In the genomic region with DNA sequence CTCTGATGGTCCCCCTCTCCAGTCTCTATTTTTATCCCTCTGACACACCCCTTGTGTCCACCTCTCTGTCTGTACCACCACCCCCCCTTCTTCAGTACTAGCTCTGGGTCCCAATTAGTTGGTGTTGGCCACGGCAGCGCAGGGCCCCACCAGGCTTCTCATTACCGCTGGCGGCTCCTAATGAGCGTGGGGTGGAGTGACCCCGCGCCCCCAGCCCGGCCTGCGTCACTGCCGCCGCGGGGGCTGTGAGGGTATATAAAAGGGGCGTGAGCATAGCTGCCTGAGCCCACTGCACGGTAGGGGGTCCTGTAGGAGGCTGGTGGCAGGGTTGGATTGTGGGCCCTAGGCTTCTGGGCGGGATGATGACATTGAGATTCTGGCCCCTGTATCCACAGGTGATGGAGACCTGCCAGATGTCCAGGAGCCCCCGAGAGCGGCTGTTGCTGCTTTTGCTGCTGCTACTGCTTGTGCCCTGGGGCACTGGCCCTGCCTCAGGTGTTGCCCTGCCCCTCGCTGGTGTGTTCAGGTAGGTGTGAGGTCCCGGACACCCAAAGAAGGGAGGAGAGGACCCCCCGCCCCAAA, we compare ENCODE assay signal across 11 mouse cellular contexts. TPM values are rescaled to one million over a fixed set of nuclear protein-coding genes. Genes with fewer than 3 reads are reported as not detected.
A peak's percentile ranks its signal among the peaks of the same experiment; 100 is the strongest.
DNase-seq lines count a peak whose midpoint lies in the region; ATAC-seq and TF ChIP-seq lines count a peak whose summit lies in the region.
"Had no signal": no experiment of that assay in that cellular context is flagged by ENCODE, and none has a peak within 500 bp of the region (broad histone marks: within the 10 kb centered on the region; RNA-seq: fewer than 3 reads in every experiment).

Gene Pth2, plus strand, starts transcription at position 100 of the 582 bp plus-strand sequence.

- peaks cover 96% of the 10 kb centered on the region for H3K27me3 ChIP-seq in E14TG2a.4 (ENCODE audit: insufficient read depth, low read length)
- peaks cover 99% of the 10 kb centered on the region for H3K27me3 ChIP-seq in hindbrain, embryonic 12.5 days
- peaks cover 100% of the 10 kb centered on the region for H3K27me3 ChIP-seq in midbrain, embryonic 10.5 days (ENCODE audit: low read depth, poor library complexity, severe bottlenecking)

- WGBS in hindbrain, embryonic 12.5 days: 22% methylated on average over 20 of the region's 20 CpGs
- WGBS in midbrain, embryonic 10.5 days: 25% methylated on average over 20 of the region's 20 CpGs

- no peaks in the 10 kb centered on the region for H3K9me3 ChIP-seq in E14TG2a.4 (ENCODE audit: low read length)
- no peaks in the 10 kb centered on the region for H3K9me3 ChIP-seq in hindbrain, embryonic 12.5 days (replicated peaks)
- H3K9me3 ChIP-seq in midbrain, embryonic 10.5 days (replicated peaks): no peaks in the 10 kb centered on the region

- peak within 1 kb of the TSS; percentile 51 for H3K4me2 ChIP-seq in hindbrain, embryonic 12.5 days (replicated peaks)

- peak within 1 kb of the TSS; percentile 69 for H3K4me3 ChIP-seq in gastrocnemius, adult 2 months
- peak within 1 kb of the TSS; percentile 77 for H3K4me3 ChIP-seq in E14TG2a.4 (replicated peaks; ENCODE audit: low read length)
- H3K4me3 ChIP-seq in hindbrain, embryonic 12.5 days: peak within 1 kb of the TSS; percentile 24
- H3K4me3 ChIP-seq in midbrain, embryonic 10.5 days: peak within 1 kb of the TSS; percentile 45
- H3K4me3 ChIP-seq: myocyte had no signal

- no peaks in the 10 kb centered on the region for H3K36me3 ChIP-seq in E14TG2a.4 (ENCODE audit: insufficient read depth, low read length)
- no peaks in the 10 kb centered on the region for H3K36me3 ChIP-seq in hindbrain, embryonic 12.5 days
- H3K36me3 ChIP-seq in midbrain, embryonic 10.5 days: no peaks in the 10 kb centered on the region

- peak within 1 kb of the TSS; percentile 35; the same call in 1 of the 2 replicates for H3K9ac ChIP-seq in hindbrain, embryonic 12.5 days

- TF ChIP-seq CTCF in gastrocnemius, adult 2 months (IDR thresholded peaks at IDR 0.05): no peak
- TF ChIP-seq CTCF in E14TG2a.4 (conservative IDR thresholded peaks at IDR 0.05; ENCODE audit: low read length): no peak

- peaks cover 41% of the 10 kb centered on the region for H3K4me1 ChIP-seq in E14TG2a.4 (replicated peaks; ENCODE audit: low read depth, low read length)
- peaks cover 28% of the 10 kb centered on the region for H3K4me1 ChIP-seq in hindbrain, embryonic 12.5 days
- peaks cover 31% of the 10 kb centered on the region for H3K4me1 ChIP-seq in midbrain, embryonic 10.5 days

- ATAC-seq in hindbrain, embryonic 12.5 days (ENCODE audit: low FRiP score): no peak
- no peak for ATAC-seq in megakaryocyte progenitor cell, adult 5-6 weeks (replicated peaks; ENCODE audit: poor library complexity)

- no peak within 1 kb of the TSS for H3K27ac ChIP-seq in gastrocnemius, adult 2 months
- H3K27ac ChIP-seq in hindbrain, embryonic 12.5 days: no peak within 1 kb of the TSS
- H3K27ac ChIP-seq in midbrain, embryonic 10.5 days (replicated peaks): no peak within 1 kb of the TSS

- intact Hi-C loops in gastrocnemius, adult 2 months (cut with DNase I): no loop called here

- DNase-seq in gastrocnemius, adult 2 months: no peak
- DNase-seq in gastrocnemius, postnatal 10 days: no peak
- no peak for DNase-seq in midbrain, embryonic 10.5 days (ENCODE audit: low spot score)
- no peak for DNase-seq in layer of hippocampus, adult 9-11 months
- no peak for DNase-seq in layer of hippocampus, adult 8-10 months (ENCODE audit: low spot score in 2 of 2)
- DNase-seq: B cell, adult 2 months had no signal

RNA-seq across cellular contexts. Expression of gene Pth2, which starts in this region (rescaled TPM):
- not detected for total RNA-seq in gastrocnemius, adult 2 months (2021)
- not detected for total RNA-seq in gastrocnemius, postnatal 10 days (2021)
- polyA plus RNA-seq in hindbrain, embryonic 12.5 days (2016; fragmentation: Nextera tagmentation; extraction: Ambion mirVana): not detected in 2 replicates
- polyA plus RNA-seq in midbrain, embryonic 10.5 days (2016; fragmentation: Nextera tagmentation; extraction: Ambion mirVana): not detected in 2 replicates
- total RNA-seq in megakaryocyte progenitor cell, adult 5-6 weeks (2015): not detected in 2 replicates
- not detected in 2 replicates for total RNA-seq in megakaryocyte progenitor cell, adult 5-6 weeks (2017)
- not detected for total RNA-seq in layer of hippocampus, adult 8-10 months (2022)
- polyA plus RNA-seq: large intestine, adult 2 months; myocyte had no signal

Comparison
In these comparisons a context has a peak if more than half of its experiments do, and no peak if none do; other contexts are left out.
1. H3K4me3 ChIP-seq: peak in every context shown above with its lines; median percentile 77 in E14TG2a.4; 69 in gastrocnemius, adult 2 months; 45 in midbrain, embryonic 10.5 days; 24 in hindbrain, embryonic 12.5 days.